21 mouse cellular contexts compared by ENCODE assay signal in genomic region chr4:117545448-117545847, GRCm38 (mm10).
"Had no signal": no experiment of that assay in that cellular context is flagged by ENCODE, and none has a peak within 500 bp of the region (broad histone marks: within the 10 kb centered on the region; RNA-seq: fewer than 3 reads in every experiment).

No protein-coding gene starts in this region.

- H3K36me3 ChIP-seq: limb, embryonic 10.5 days; limb, embryonic 13.5 days; liver, embryonic 13.5 days; midbrain, embryonic 10.5 days; midbrain, embryonic 13.5 days; neural tube, embryonic 12.5 days; neural tube, embryonic 15.5 days; stomach, embryonic 15.5 days had no signal

- DNase-seq: kidney, adult 18-20 months; kidney, adult 9 months; kidney, postnatal 14 days; kidney, postnatal 4 days; liver; liver, embryonic 13.5 days; lung, embryonic 14.5 days; lung, postnatal 10 days; lung, postnatal 36 days; right cerebral cortex, adult 18-20 months; right cerebral cortex, postnatal 14 days; right cerebral cortex, postnatal 4 days; thymus, postnatal 4 days had no signal

- H3K27ac ChIP-seq: limb, embryonic 10.5 days; limb, embryonic 13.5 days; liver, embryonic 13.5 days; midbrain, embryonic 10.5 days; midbrain, embryonic 13.5 days; neural tube, embryonic 12.5 days; neural tube, embryonic 15.5 days; stomach, embryonic 15.5 days had no signal

- H3K4me1 ChIP-seq: limb, embryonic 13.5 days; midbrain, embryonic 13.5 days; stomach, embryonic 15.5 days had no signal

- H3K4me3 ChIP-seq: limb, embryonic 10.5 days; limb, embryonic 13.5 days; liver, embryonic 13.5 days; megakaryocyte, embryonic 14.5 days; midbrain, embryonic 10.5 days; midbrain, embryonic 13.5 days; neural tube, embryonic 12.5 days; neural tube, embryonic 15.5 days; stomach, embryonic 15.5 days had no signal
